Mouse (Mus musculus) kidney, adult 2 months (tissue): Measurements from ENCODE around the gene Spats1.
A peak's percentile ranks its signal among the peaks of the same experiment; 100 is the strongest.

Source experiments
- CTCF ChIP-seq: fragments of 200-500 bp; conservative IDR thresholded peaks from 2 replicates; pipeline ENCODE4 v1.5.1; 2011; ENCODE audit warnings: low read depth, mild to moderate bottlenecking, control low read depth, low read length, moderate library complexity, mixed read lengths; ENCODE audit not compliant: insufficient read depth, insufficient read length
- POLR2A ChIP-seq: fragments of 200-500 bp; IDR thresholded peaks from one replicate; pipeline ENCODE4 v1.6.1; 2011; ENCODE audit warnings: low read depth, low read length, control low read depth

- TF ChIP-seq CTCF (peak; percentile 81), POLR2A (no peak)
Measured at GRCm38 (mm10) chr17:45516488-45516887, 41.3 kb upstream of the Spats1 start.
